Mouse (Mus musculus) myocyte (in vitro differentiated cells): Measurements from ENCODE around the gene Psg25.

Experiments used
- E2F4 ChIP-seq: IDR thresholded peaks from one replicate; pipeline ENCODE4 v1.6.1; 2011; ENCODE audit warnings: mild to moderate bottlenecking, control low read depth, moderate library complexity; ENCODE audit not compliant: insufficient read depth
- MYOG ChIP-seq, 3 experiments: IDR thresholded peaks; one replicate each; pipeline ENCODE4 v1.6.1; 2011; ENCODE audit warnings: control low read depth in 2 of 3, low read depth in 2 of 3, mild to moderate bottlenecking in 2 of 3; ENCODE audit not compliant: insufficient read length in 2 of 3, control insufficient read depth in 1 of 3, insufficient read depth in 1 of 3
- POLR2A ChIP-seq: IDR thresholded peaks from one replicate; pipeline ENCODE4 v1.6.1; 2011; ENCODE audit warnings: low read depth, mild to moderate bottlenecking, control low read depth, moderate library complexity; ENCODE audit not compliant: insufficient read length
- SRF ChIP-seq: IDR thresholded peaks from one replicate; pipeline ENCODE4 v1.6.1; 2011; ENCODE audit warnings: low read depth; ENCODE audit not compliant: control insufficient read depth, insufficient read length
- TCF12 ChIP-seq: IDR thresholded peaks from one replicate; pipeline ENCODE4 v1.6.1; 2011; ENCODE audit warnings: mild to moderate bottlenecking, control low read depth; ENCODE audit not compliant: poor library complexity, insufficient read depth, severe bottlenecking
- USF1 ChIP-seq: IDR thresholded peaks from one replicate; pipeline ENCODE4 v1.6.1; 2011; ENCODE audit warnings: low read depth, mild to moderate bottlenecking, control low read depth, moderate library complexity

- TF ChIP-seq TCF12 (no peak), POLR2A (no peak), SRF (no peak), USF1 (no peak), MYOG (IDR thresholded peaks at IDR 0.05; ENCODE audit: control insufficient read depth in 1 of 3, insufficient read depth in 1 of 3, insufficient read length in 2 of 3, low read depth in 2 of 3) (no peak), E2F4 (no peak)
Measured at GRCm38 (mm10) chr7:18524668-18525067, 7.4 kb downstream of the Psg25 start.
